Mouse (Mus musculus) limb, embryonic 10.5 days (tissue): Measurements from ENCODE around the gene Olfr1023. TPM values are rescaled to one million over a fixed set of nuclear protein-coding genes. Genes with fewer than 3 reads are reported as not detected.

Source experiments
- DNase-seq: peaks from one replicate; pipeline ENCODE4 v3.0.0-alpha.2; 2017; ENCODE audit warnings: low spot score
- H3K27ac ChIP-seq: fragments of 300-500 bp; sonication (generic); 2 replicates; pipeline ENCODE4 v1.5.1; 2016; ENCODE audit warnings: mild to moderate bottlenecking
- H3K27me3 ChIP-seq: fragments of 300-500 bp; sonication (generic); 2 replicates; pipeline ENCODE4 v1.6.1; 2016; ENCODE audit warnings: low read depth, mild to moderate bottlenecking; ENCODE audit not compliant: poor library complexity, severe bottlenecking
- H3K36me3 ChIP-seq: fragments of 300-500 bp; sonication (generic); 2 replicates; pipeline ENCODE4 v1.6.1; 2016; ENCODE audit warnings: mild to moderate bottlenecking, moderate library complexity
- H3K4me1 ChIP-seq: fragments of 300-500 bp; sonication (generic); 2 replicates; pipeline ENCODE4 v1.6.1; 2016
- H3K4me3 ChIP-seq: fragments of 300-500 bp; sonication (generic); 2 replicates; pipeline ENCODE4 v1.5.1; 2016; ENCODE audit warnings: mild to moderate bottlenecking, moderate library complexity
- H3K9me3 ChIP-seq: fragments of 300-500 bp; sonication (generic); replicated peaks from 2 replicates; pipeline ENCODE4 v1.6.1; 2016; ENCODE audit warnings: mild to moderate bottlenecking
- WGBS: fragments of 180-500 bp; shearing (Covaris S2); methylation state at CpG from one replicate; pipeline ENCODE4 v1.1.7; 2016; 5-methylcytosine and 5-hydroxymethylcytosine counted together
- polyA plus RNA-seq: library from polyadenylated mRNA; unstranded; fragments of >200 nt; fragmentation: Nextera tagmentation; extraction: Ambion mirVana; gene quantifications from 2 replicates; pipeline ENCODE4 v1.2.1, GENCODE M21; 2016

The Olfr1023 gene
- polyA plus RNA-seq: not detected in 2 replicates

DNA sequence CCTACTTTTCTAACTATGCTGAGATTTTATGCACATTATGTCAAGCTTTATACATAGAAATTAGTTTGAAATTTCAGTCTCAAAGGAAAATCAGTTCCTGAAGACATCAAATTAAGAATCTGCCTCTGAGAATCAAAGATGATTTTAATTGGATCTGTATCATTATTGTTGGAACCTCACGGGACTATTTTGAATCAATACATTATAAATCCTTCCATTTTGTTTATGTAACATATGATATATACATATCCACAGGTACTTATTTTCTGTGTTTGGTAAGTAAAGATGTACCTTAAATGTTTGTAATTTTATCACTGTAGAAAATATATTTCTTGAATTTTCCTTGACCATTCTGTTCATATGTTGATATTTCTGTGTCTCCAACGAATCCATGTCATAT lies at the start of gene Olfr1023:
Olfr1023 (plus strand) TSS at position 301 of the 400 bp plus-strand sequence.
- H3K9me3 ChIP-seq: no peaks in the 10 kb centered on the region
- no peak for DNase-seq
- H3K36me3 ChIP-seq: no peaks in the 10 kb centered on the region
- H3K27me3 ChIP-seq: no peaks in the 10 kb centered on the region
- no peak within 1 kb of the TSS for H3K4me3 ChIP-seq
- H3K27ac ChIP-seq: no peak within 1 kb of the TSS
- 85% methylated on average over 2 of the region's 2 CpGs for WGBS
- no peaks in the 10 kb centered on the region for H3K4me1 ChIP-seq

DNA sequence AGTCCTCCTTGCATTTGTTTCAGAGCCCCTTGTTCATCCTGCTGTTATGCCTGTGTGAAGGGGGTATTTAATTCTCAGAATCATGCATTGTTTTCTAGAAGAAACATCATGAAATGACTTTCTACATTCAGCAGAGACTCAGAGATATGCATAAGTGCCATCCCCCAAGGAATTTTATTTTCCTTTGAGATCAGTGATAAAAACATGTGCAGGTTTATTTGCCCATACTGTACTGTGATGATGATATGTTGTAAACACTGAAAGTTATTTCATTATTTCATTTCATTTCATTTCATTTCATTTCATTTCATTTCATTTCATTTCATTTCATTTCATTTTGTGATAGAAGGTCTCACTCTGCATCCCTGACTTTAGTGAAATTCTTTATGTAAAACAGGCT lies 40.1 kb upstream of the Olfr1023 start, which contains the start of gene Olfr1019:
Olfr1019 (minus strand) TSS at position 101 of the 400 bp plus-strand sequence.
- Histone ChIP-seq H3K9me3 (no peaks in the 10 kb centered on the region), H3K4me1 (no peaks in the 10 kb centered on the region), H3K27me3 (no peaks in the 10 kb centered on the region), H3K27ac (no peak within 1 kb of the TSS), H3K36me3 (no peaks in the 10 kb centered on the region), H3K4me3 (no peak within 1 kb of the TSS)
- no peak for DNase-seq

DNA sequence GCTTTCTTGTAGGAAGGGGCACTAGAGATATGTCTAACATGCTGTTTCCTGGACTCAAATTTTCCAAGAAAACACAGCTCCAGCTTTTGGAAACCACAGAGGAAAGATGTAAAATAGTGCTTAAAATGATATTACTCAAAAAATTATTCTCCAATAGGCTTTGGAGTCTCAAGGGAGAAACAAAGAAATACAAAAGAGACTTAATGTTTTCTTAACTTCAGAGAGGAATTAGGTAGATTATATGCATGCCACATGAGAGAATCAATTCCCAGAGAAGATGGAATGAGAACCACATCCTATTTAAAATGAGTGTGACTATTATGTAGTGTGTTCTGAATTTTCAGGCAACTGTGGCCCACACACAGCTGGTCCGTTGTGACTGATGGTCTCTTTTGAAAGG lies 38.7 kb upstream of the Olfr1023 start, which contains the start of gene Olfr1020:
Olfr1020 (plus strand) TSS at position 301 of the 400 bp plus-strand sequence.
- Histone ChIP-seq H3K27me3 (no peaks in the 10 kb centered on the region), H3K4me3 (no peak within 1 kb of the TSS), H3K36me3 (no peaks in the 10 kb centered on the region), H3K27ac (no peak within 1 kb of the TSS), H3K4me1 (no peaks in the 10 kb centered on the region), H3K9me3 (no peaks in the 10 kb centered on the region)
- WGBS: 93% methylated on average over 1 of the region's 1 CpGs
- DNase-seq: no peak

DNA sequence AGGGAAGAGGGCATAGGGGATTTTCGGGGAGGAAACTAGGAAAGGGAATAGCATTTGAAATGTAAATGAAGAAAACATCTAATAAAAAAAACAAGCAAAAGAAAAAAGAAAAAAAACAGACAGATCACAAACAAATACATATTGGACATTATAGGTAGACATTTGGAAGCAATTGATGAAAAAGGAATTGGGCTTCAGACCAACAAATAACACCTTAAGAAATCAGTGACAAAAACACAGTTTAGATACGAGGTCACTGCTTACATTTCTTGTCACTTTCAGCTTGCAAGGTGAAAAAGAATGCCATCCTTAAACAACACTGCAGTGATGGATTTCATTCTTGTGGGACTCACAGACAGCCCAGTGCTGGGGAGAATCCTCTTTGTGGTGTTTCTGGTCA lies 17.1 kb upstream of the Olfr1023 start, which contains the start of gene Olfr1022:
Olfr1022 (plus strand) TSS at position 301 of the 400 bp plus-strand sequence.
- DNase-seq: no peak
- no peaks in the 10 kb centered on the region for H3K36me3 ChIP-seq
- 66% methylated on average over 2 of the region's 2 CpGs for WGBS
- H3K27me3 ChIP-seq: no peaks in the 10 kb centered on the region
- H3K4me3 ChIP-seq: no peak within 1 kb of the TSS
- H3K27ac ChIP-seq: no peak within 1 kb of the TSS
- H3K9me3 ChIP-seq: no peaks in the 10 kb centered on the region
- no peaks in the 10 kb centered on the region for H3K4me1 ChIP-seq

DNA sequence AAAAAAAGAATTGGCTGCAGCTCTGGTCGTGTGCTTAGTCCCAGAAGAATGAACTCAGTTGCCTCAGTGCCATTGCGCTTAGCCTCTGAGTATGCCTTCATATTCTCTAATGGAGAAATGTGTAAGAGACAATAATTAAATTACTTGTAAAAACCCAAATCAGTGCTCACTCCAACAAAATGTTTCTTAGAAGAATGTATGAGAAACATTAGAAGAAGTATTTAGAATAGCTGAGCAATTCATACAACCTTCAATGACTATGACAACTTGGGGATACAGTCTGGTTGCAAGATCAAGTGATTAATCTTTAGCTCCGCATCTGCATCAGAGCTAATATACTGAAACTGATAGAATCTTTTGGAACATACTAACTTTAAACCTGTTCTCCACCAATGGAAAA lies 19.5 kb downstream of the Olfr1023 start, which contains the start of gene Olfr1024:
Olfr1024 (minus strand) TSS at position 101 of the 400 bp plus-strand sequence.
- Histone ChIP-seq H3K27ac (no peak within 1 kb of the TSS), H3K4me3 (no peak within 1 kb of the TSS), H3K4me1 (no peaks in the 10 kb centered on the region), H3K27me3 (no peaks in the 10 kb centered on the region), H3K9me3 (no peaks in the 10 kb centered on the region), H3K36me3 (no peaks in the 10 kb centered on the region)
- WGBS: 87% methylated on average over 3 of the region's 3 CpGs
- DNase-seq: no peak

DNA sequence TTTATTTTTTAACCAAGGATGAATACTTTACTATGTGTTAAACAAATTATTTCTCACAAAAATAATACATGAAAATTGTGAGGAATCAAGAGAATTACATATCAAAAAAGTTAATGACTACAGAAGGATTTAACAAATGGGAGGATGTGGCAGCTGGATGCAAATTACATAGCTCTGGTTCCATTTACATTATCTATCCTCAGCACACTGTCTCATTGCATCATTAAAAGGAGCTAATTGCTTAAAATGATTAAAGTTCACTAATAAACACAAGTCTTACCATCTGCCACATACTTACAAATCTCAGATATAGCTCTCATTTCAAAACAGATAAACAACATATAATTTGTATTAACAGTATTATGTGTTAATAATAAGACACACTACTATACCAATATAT lies 27.8 kb downstream of the Olfr1023 start:
- Histone ChIP-seq H3K36me3 (no peaks in the 10 kb centered on the region), H3K4me1 (no peaks in the 10 kb centered on the region), H3K9me3 (no peaks in the 10 kb centered on the region), H3K27me3 (no peaks in the 10 kb centered on the region), H3K4me3 (no peak overlapping the region), H3K27ac (no peak overlapping the region)
- DNase-seq: no peak

DNA sequence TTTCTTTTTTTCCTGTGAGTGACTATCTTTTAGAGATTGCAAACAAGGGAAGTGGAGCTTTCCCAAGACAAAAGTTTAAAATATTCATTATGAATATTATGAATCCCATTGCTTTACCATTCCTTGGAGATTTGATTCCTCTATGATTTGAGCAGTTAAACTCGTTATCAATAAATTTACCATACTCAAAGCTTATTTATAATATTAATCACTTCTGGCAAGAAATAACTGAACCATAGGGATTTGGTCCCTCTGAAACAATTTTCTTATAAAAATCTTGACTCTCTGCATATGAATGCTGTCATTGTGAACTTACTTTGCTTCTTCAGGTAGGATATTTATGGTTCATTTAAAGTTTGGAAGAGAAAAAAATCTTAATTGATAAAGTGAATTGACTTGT lies 29.5 kb downstream of the Olfr1023 start, which contains the start of gene Olfr1025-ps1:
Olfr1025-ps1 (plus strand) TSS at position 301 of the 400 bp plus-strand sequence.
- Histone ChIP-seq H3K4me1 (no peaks in the 10 kb centered on the region), H3K36me3 (no peaks in the 10 kb centered on the region), H3K27ac (no peak within 1 kb of the TSS), H3K4me3 (no peak within 1 kb of the TSS), H3K9me3 (no peaks in the 10 kb centered on the region), H3K27me3 (no peaks in the 10 kb centered on the region)
- no peak for DNase-seq
- WGBS: 68% methylated on average over 1 of the region's 1 CpGs

DNA sequence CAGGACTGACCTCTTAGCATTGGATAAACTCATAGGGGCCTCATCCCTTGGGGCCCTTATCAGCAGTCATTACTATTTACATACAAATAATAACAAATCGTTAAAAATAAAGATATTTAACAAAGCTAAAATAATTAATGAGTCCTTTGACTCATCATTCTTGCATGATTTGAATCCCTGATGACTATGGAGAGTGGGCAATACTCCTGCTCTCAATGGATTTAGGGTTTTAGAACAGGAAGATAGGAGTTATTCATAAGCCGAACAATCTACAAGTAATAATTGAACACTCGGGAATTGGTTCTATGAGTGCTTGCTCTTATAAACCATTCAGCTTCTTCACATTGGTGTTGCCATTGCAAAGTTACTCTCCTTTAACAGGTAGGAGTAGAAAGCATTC lies 35.8 kb downstream of the Olfr1023 start, which contains the start of gene Olfr1026:
Olfr1026 (plus strand) TSS at position 301 of the 400 bp plus-strand sequence.
- no peaks in the 10 kb centered on the region for H3K27me3 ChIP-seq
- H3K27ac ChIP-seq: no peak within 1 kb of the TSS
- DNase-seq: no peak
- no peak within 1 kb of the TSS for H3K4me3 ChIP-seq
- H3K36me3 ChIP-seq: no peaks in the 10 kb centered on the region
- no peaks in the 10 kb centered on the region for H3K4me1 ChIP-seq
- WGBS: 95% methylated on average over 3 of the region's 3 CpGs
- H3K9me3 ChIP-seq: no peaks in the 10 kb centered on the region

Other genes with a start within 250 kb of the Olfr1023 start
- not detected in 2 replicates for gene Olfr1002, start 234.9 kb upstream of the Olfr1023 start, polyA plus RNA-seq
- not detected in 2 replicates for gene Olfr154, start 221.2 kb upstream of the Olfr1023 start, polyA plus RNA-seq
- not detected in 2 replicates for gene Olfr1006, start 206.9 kb upstream of the Olfr1023 start, polyA plus RNA-seq
- not detected in 2 replicates for gene Olfr1008, start 196.2 kb upstream of the Olfr1023 start, polyA plus RNA-seq
- not detected in 2 replicates for gene Olfr1009, start 170.2 kb upstream of the Olfr1023 start, polyA plus RNA-seq
- not detected in 2 replicates for gene Olfr1012, start 122.9 kb upstream of the Olfr1023 start, polyA plus RNA-seq
- not detected in 2 replicates for gene Olfr1013, start 118.5 kb upstream of the Olfr1023 start, polyA plus RNA-seq
- gene Olfr1014, start 112.9 kb upstream of the Olfr1023 start, polyA plus RNA-seq: not detected in 2 replicates
- gene Olfr1015, start 103.6 kb upstream of the Olfr1023 start, polyA plus RNA-seq: not detected in 2 replicates
- not detected in 2 replicates for gene Olfr1016, start 83.1 kb upstream of the Olfr1023 start, polyA plus RNA-seq
- gene Olfr1018, start 67.2 kb upstream of the Olfr1023 start, polyA plus RNA-seq: not detected in 2 replicates
- not detected in 2 replicates for gene Olfr1019, start 40.2 kb upstream of the Olfr1023 start, polyA plus RNA-seq
- gene Olfr1020, start 38.6 kb upstream of the Olfr1023 start, polyA plus RNA-seq: not detected in 2 replicates
- not detected in 2 replicates for gene Olfr1022, start 17.0 kb upstream of the Olfr1023 start, polyA plus RNA-seq
- gene Olfr1024, start 19.4 kb downstream of the Olfr1023 start, polyA plus RNA-seq: not detected in 2 replicates
- gene Olfr1025-ps1, start 29.6 kb downstream of the Olfr1023 start, polyA plus RNA-seq: not detected in 2 replicates
- gene Olfr1026, start 35.9 kb downstream of the Olfr1023 start, polyA plus RNA-seq: not detected in 2 replicates
- not detected in 2 replicates for gene Olfr1028, start 64.8 kb downstream of the Olfr1023 start, polyA plus RNA-seq
- not detected in 2 replicates for gene Olfr1029, start 88.3 kb downstream of the Olfr1023 start, polyA plus RNA-seq
- gene Olfr1030, start 93.6 kb downstream of the Olfr1023 start, polyA plus RNA-seq: not detected in 2 replicates
- gene Olfr1031, start 104.7 kb downstream of the Olfr1023 start, polyA plus RNA-seq: not detected in 2 replicates
- gene Olfr1032, start 119.9 kb downstream of the Olfr1023 start, polyA plus RNA-seq: not detected in 2 replicates
- not detected in 2 replicates for gene Olfr1033, start 135.0 kb downstream of the Olfr1023 start, polyA plus RNA-seq
- gene Olfr1034, start 160.2 kb downstream of the Olfr1023 start, polyA plus RNA-seq: not detected in 2 replicates
- gene Olfr1036, start 188.4 kb downstream of the Olfr1023 start, polyA plus RNA-seq: not detected in 2 replicates
- not detected in 2 replicates for gene Olfr1037, start 201.7 kb downstream of the Olfr1023 start, polyA plus RNA-seq